Mouse (Mus musculus): Measurements from ENCODE around the gene Phc1. TPM values are rescaled to one million over a fixed set of nuclear protein-coding genes. Genes with fewer than 3 reads are reported as not detected.

Phc1 gene
- polyA plus RNA-seq, 2 experiments from 2014 or later: 4.9 to 7.7 TPM

DNA sequence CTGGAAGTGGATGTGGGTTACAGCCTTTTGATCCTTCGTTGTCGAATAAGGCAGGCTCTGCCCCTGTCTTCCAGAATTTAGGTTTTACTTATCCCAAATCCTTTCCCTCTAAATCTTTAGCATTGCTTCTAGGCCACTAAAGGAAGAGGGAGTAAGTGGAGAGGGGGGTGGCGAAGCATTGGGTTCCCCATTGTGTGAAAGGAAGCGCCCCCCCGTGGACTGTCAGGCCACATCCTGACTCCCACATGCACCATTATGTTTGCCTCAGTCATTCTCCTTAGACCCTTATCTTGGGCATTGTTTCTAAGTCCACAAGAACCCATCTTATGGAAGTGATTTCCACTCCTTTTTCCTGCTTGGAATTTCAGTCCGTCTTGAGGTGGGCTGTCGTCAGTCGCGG lies 45.1 kb downstream of the Phc1 start:
- ATAC-seq: peak; percentile 15

DNA sequence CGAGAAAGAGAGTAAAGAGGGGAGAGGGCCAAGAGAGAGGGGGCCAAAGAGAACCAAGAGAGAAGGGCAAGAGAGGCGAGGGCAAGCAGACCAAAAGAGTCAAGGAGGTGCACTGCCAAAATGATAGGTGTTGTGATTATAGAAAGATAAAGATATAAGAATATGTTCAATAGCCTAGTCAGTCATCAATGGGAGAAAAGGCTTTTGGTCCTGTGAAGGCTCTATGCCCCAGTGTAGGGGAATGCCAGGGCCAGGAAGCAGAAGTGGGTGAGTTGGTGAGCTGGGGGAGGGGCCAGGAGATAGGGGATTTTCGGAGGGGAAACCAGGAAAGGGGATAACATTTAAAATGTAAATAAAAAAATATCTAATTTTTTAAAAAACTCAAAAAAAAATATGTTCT lies 46.1 kb downstream of the Phc1 start:
- no peak for ATAC-seq

DNA sequence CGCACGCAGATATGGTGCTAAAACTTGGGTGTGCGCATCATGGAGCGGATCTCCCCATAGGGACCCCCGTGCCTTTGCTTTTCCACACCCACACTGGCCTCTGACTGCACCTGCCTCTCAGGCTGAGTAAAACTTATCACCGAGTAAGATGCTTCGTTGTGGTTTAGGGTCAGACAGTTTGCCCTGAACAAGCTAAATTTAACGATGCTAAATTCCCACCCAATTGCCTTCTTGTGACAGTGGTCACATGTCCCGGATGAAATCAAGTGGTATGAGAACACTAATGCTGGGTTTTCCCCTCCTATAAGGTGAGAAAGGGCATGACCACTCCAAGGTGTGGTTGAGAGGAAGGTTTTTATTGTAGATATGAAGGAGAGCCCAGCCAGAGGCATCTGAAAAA lies 46.6 kb downstream of the Phc1 start:
- peak; percentile 50 for ATAC-seq

DNA sequence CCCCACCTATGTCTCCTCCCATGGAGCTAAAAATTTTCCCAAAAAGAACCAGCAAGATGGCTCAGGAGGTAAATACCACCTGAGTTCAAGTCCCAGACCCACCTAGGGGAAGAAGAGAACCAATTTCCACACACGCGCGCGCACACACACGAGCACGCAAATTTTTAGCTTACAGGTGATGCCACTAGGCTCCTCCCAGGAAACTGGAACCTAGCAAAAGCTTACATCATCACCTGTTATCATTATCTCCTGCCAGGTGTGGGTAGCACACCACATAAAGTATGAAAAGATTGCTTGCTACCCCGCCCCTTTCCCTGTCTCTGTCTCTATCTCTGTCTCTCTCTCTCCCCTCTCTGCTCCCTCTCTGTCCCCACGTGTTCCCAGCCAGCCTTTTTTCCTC lies 47.2 kb downstream of the Phc1 start:
- ATAC-seq: no peak

DNA sequence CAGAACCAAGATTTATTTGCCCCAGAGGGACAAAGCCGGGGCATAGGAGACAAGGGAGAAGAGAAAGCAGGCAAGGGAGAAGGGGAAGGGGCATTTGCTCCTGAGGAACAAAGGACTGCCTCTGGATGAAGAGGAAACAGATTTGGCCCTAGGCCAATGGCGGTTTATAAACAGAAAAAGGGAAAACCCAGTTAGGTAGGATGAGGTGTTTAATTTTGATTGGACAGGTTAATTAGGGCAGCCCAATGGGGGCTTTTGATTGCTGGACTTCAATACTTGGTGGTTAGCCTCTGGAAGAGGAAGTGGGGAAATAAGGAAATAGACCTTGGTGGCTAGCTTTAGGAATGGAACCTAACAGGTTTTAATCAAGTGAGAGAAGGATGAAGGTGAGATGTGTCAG lies 48.2 kb downstream of the Phc1 start:
- ATAC-seq: no peak

DNA sequence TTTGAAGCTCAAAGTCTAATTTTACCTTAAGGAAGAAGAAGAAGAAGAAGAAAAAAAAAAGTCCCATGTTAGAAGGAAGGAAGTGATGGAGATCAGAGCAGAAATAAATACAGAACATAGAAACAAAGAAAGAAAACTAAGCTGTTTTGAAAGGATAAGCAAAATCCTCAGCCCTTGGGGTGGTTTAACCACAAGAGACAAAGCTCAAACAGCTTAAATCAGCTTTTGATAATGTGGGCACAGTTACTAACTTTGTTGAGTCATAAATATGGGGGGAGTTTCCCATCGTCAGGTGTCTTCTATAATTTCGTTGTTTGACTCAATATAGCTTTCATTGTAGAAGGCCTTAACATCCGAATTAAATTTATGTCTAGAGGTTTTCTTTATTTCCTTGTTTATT lies 48.6 kb downstream of the Phc1 start:
- peak; percentile 68 for ATAC-seq

DNA sequence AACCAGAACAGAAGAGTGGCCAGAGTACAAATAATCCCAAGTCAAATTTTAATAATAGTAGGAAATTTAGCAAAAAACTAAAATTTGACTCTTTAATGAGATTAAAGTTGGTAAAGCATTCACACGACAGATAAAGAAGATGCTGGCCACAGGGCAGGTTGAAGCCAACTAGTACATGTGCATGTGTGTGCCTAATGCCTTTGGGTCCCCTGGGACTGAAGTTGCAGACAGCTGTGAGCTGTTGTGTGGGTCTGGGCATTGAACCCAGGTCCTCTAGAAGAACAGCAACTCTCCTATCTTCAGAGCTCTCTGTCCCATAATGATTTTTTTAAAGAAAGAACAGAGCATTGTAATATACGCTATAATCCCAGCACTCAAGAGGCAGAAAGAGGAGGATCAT lies 49.1 kb downstream of the Phc1 start:
- no peak for ATAC-seq

DNA sequence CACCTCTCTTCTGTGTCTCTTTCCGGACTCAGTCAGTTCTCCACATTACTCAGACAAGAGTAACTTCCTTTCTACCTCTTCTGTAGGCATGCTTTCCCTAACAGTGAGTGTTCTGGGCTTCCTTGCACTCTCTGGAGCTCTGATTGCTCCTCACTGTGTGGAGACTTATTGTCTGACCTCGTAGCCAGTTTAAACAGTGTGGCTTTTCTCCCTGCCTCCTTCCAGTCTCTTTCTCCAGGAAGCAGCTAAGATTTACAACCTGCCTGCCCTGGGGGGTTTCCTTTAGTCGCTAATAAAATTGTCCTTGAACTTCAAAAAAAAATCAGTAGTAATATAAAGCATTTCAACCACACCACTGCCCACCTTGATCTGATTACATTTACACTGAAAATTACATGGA lies 50.1 kb downstream of the Phc1 start:
- no peak for ATAC-seq

DNA sequence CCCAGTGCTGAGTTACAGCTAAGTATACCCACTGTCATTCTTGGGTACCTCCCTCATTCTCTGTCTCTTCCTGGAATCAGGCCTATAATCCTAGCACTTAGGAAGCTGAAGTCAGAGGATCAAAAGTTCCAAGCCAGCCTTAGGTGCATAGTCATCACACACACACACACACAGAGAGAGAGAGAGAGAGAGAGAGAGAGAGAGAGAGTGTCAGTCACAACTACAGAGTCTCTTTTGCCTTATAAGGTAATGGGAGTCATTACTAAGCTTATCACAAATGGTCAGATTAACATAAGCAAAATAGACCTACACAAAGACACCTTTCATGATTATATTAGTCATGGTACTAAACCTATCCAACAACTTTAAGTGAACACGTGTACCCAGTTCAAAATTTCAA lies 51.0 kb downstream of the Phc1 start:
- no peak for ATAC-seq

DNA sequence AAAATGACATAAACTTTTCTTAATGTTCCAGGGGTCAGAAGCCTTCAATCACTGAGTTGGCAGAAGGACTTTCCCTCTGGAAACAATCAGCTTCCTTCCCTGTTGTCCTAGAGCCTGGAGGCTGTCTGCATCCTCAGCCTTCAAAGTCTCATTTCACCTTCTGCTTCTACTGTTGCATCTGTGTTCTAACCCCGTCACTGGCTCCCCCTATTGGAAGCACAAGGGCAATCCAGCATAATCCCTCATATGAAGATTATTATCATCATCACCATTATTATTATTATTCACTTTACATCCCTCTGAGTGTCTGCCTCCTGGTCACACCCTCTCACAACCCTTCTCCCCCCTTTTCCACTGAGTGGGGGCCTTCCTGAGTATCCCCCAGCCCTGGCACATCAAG lies 52.1 kb downstream of the Phc1 start:
- no peak for ATAC-seq

DNA sequence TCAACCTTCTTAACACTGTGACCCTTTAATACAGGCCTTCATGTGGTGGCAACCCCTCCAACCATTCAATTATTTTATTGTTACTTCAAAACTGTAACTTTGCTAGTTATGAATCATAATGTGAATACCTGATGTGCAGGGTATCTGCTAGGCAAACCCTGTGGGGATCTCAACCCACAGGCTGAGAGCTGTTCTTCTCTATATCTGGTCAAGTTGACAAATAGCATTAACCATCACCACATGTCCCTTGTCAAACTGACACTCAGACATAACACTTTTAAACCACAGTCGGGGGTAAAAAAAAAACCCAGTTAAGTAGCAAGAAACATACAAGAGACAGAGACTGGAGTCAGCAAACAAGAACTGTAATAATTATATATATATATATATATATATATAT lies 55.5 kb downstream of the Phc1 start:
- ATAC-seq: no peak

DNA sequence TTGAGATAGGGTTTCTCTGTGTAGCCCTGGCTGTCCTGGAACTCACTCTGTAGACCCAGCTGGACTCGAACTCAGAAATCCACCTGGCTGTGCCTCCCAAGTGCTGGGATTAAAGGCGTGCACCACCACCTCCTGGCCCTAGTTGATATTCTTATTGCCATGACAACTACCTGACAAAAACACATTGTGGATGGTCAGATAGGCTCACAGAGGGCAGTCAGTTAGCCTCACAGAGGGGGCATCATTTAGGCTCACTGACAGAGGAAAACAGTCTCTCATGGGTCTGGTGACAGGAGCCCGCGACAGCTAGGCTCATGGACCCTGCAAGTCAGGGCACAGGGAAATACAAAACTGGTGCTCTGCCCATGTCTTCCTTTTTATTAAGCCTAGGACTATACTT lies 56.1 kb downstream of the Phc1 start:
- ATAC-seq: no peak

DNA sequence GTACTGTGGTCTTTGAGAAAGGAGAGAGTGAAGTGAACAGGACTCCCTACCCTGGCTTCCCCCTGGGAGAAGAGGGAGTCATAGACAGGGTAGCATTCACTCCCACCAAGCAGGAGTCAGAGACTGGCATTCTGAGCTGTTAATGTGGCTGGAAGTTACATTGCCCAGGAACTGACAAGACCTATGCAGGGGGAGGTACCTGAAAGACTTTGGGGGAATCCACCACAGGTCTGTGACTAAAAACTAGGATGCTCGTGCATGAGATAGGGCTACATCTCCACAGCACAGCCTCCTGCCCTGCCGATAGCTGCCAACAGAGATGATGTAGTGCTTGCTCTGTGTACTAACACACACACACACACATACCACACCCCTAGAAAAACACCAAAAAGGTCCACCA lies 56.9 kb downstream of the Phc1 start:
- ATAC-seq: no peak

DNA sequence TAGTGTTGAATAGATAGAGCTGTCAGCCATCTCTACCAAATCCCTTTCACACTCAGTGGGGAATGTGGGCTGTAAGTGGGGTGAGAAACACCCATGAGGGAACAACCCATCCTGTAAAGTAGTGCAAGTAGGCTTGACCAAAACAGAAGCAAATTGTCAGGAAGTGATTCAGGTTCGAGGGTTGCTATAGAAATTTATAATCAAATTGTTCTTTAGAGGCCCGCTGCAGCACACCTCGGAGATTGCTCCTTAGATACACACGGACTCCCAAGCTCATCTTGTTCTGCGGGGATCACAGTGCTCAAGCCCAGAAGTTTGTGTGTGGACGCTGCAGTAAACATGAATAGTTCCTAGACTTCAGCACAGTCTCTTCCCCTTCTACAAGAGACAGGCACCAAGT lies 57.6 kb downstream of the Phc1 start, which contains the start of gene Klrg1:
Gene Klrg1, minus strand, starts transcription at position 101 of the 400 bp plus-strand sequence.
- ATAC-seq: no peak

DNA sequence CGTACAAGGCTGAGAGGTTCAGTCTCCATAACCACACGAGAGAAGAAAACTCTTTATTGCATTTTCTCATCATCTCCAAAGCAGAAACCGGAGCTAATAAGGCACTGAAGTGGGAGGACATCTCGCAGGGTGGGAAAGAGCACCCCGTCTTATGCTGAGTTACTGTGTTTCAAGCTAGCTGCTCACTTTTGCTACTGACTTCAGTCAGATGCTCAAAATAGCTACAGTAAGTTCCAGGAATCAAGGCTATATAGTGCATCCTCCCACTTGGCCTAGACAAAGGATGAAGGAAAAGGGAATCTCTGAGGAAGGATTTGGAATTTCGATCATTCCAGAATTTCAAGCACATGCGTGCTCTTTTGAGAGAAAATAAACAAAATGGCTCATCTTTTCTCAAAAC lies 63.8 kb downstream of the Phc1 start:
- ATAC-seq: no peak

DNA sequence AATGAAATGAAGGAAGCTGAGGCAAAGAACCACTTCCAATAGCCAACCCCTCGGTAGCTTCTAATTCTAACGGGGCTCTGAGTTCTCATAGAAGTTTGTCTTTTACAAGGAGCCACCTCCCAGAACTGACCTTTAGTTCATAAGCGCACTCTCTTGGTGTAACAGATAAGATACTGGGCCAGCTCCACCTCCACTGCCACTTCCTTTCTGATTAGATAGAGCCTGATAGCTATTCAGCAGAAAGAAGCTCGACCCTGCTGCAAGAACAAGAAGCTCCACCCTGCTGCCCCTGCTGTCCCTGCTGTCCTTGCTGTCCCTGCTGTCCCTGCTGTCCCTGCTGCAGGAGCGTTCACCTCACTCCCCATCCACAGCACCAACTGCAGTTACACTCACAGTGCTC lies 65.8 kb downstream of the Phc1 start:
- ATAC-seq: peak; percentile 58

DNA sequence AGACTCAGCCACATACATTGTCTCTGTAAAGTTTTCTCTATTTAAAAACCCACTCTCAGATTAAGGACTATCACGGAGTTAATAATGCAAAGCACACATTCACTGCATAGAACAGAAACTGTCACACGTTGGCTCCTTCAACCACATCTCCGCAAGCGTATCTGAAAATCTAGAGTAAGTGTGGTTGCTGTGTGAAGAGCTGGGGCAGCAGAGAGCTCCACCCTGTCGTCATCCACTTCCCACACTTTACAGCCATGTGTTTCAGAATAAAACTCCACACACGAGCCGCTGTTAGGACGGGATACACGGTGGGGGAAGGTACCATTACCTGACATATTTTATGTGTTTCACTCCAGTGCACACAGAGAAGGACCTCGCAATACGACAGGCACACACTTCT lies 70.2 kb downstream of the Phc1 start:
- peak; percentile 70 for ATAC-seq

DNA sequence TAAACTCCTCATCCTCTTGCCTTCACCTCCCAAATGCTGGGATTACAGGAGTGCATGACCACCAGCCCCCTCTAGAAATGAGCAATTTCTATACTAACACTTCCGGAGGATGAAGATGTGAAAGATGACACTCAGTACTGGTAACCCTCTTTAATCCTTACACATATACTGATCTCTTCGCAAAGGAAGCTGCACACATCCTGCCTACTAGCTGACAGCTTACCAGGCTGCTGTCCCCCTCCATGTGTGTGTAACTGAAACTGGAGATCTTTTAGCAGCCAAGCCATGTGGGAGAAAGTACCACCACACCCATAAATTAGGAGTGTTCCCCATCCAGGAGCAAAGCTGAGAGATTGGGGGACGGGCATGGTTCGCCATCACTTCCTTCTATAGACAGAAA lies 71.2 kb downstream of the Phc1 start:
- ATAC-seq: peak; percentile 70

DNA sequence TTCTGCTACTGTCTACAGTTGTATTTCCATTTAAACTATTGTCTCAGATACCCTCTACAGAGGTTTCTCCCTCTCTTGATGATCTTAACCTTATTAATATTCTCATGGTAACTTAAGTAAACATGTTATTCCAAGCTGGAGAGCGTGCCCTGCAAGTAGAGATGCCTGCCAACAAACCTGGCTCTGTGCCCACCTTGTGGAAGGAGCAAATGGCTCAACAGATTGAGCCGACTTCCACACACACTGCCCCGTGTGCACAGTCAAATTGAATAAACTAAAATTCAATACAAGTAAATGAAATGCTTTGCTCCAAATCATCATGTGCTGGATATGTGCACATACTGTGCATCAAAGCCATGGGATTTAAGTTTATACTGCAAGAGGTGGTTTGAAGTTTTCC lies 71.8 kb downstream of the Phc1 start:
- no peak for ATAC-seq

Other genes starting within 250 kb of the Phc1 start
- 10 to 100 TPM; 32.4 to 41.6 TPM for gene Klrg1, start 57.7 kb downstream of the Phc1 start, polyA plus RNA-seq (2017; shearing (Covaris generic))
- 100 to 1,000 TPM; 227 to 271 TPM for gene M6pr, start 31.8 kb downstream of the Phc1 start, polyA plus RNA-seq (2017; shearing (Covaris generic))
- gene Rimklb, start 158.2 kb upstream of the Phc1 start, polyA plus RNA-seq (2017; shearing (Covaris generic)): under 1 TPM; 0.32 to 0.42 TPM
- not detected for gene Mfap5, start 165.3 kb upstream of the Phc1 start, polyA plus RNA-seq (2017; shearing (Covaris generic))
- gene Aicda, start 213.2 kb upstream of the Phc1 start, polyA plus RNA-seq (2017; shearing (Covaris generic)): 1 to 10 TPM; 2.0 to 4.3 TPM